Mouse (Mus musculus) heart, adult 8-10 months (tissue): ENCODE measurements around the gene BC028528. TPM values are rescaled to one million over a fixed set of nuclear protein-coding genes. Genes with fewer than 3 reads are reported as not detected.
"Not testable (repeated sequence)": the region's sequence is repeated elsewhere in the genome, so short reads cannot be mapped to it uniquely, and the experiment has no call there.

ENCODE experiments used
- DNase-seq: peaks from one replicate; pipeline ENCODE4 v3.0.0; 2022; ENCODE audit warnings: low spot score
- total RNA-seq, 4 experiments: library from RNA; stranded (reverse); gene quantifications; 2 replicates each; pipeline ENCODE4 v1.2.4; 2022

BC028528 gene
- 10 to 100 TPM in 2 of 4 experiments, 1 to 10 TPM in 2; 6.3 to 12.0 (median 8.4) TPM for total RNA-seq

DNA sequence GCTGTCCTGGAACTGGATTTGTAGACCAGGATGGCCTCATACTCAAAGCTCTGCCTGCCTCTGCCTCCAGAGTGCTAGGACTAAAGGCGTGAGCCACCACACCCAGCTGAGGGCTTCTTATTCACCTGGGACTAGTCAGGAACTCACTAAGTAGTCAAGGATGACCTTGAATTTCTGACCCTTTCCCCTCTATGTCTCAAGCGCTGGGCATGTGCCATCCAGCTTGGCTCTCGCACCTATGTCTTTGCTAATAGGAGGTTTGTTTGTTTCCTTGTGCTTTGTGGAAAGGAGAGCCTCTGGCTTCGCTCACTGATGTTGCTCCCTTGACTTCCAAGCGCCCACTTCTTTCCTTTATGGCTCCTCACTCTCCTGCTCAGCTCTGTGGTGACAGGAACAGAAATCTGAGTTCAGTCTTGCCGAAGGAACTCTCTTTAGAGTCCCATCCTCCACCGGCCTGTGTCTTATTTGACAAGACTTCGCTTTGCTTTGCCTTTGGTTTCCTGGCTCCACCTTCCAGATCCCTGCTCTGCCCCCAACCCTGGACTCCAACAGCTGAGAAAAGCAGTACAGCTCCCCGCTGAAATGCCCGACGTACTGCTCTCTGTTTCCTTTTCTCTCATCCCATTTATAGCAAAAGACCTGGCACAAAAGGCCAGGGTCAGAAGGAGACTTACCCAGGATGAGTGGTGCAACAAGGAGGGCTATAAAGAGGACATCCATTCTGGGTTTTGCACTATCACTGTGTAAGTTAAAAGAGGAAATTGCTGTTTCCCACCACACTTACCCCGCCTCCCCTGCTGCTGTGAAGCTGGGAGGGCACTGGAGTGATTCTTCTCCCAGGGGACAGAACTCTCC, at the start of gene BC028528:
Gene BC028528 (minus strand): TSS at position 795 of the 855 bp plus-strand sequence.
- peak; percentile 60 for DNase-seq

DNA sequence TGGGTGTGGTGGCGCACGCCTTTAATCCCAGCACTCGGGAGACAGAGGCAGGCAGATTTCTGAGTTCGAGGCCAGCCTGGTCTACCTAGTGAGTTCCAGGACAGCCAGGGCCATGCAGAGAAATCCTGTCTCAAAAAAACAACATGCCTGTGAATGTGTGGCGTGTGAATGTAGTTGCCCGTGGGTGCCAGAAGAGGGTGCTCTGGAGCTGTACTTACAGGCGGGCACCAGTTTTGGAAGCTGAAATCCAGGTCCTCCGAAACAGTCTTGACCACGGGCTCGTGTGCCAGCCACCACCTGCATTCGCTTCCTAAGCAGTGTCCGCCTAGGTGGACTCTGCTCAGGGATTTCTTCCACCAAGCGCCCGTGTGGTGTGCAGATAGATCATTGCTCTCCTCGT, 47.0 kb upstream of the BC028528 start:
- no peak for DNase-seq

DNA sequence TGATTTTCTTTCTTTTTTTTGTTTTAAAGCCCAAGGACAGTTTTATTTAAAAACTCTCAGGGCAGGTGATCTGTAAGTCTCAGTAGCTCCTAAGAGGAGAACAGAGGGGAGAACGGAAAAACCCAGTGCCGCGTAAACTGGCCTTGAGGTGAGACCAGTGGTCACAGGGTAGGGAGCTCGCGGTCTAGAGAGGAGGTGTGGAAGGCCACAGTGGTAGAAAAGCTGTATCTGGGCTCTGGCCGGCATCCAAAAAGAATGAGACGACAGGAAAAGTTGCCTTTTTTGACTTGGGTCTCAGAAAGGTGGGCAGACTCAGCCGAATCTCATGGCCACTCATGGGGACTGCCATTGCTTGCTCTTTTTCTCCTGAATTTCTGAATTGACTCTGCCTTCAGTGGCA, 46.4 kb upstream of the BC028528 start:
- no peak for DNase-seq

DNA sequence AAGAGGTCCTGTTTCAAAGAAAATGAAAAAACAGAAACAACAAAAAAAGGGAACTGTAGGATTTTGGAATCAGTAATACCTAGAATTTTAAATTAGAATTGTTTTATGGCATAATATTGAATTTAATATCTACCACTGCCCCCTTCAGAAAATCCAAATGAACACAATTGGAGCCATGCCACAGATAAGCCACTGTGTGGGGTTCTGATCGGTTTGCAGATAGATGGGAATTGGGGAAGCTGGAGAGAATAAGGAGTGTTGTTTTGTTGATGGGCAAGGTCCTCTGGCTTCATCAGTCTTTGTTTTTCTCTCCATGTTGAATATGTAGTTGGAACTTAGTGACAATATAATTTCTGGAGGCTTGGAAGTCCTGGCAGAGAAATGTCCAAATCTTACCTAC, 42.6 kb upstream of the BC028528 start:
- DNase-seq = no peak

DNA sequence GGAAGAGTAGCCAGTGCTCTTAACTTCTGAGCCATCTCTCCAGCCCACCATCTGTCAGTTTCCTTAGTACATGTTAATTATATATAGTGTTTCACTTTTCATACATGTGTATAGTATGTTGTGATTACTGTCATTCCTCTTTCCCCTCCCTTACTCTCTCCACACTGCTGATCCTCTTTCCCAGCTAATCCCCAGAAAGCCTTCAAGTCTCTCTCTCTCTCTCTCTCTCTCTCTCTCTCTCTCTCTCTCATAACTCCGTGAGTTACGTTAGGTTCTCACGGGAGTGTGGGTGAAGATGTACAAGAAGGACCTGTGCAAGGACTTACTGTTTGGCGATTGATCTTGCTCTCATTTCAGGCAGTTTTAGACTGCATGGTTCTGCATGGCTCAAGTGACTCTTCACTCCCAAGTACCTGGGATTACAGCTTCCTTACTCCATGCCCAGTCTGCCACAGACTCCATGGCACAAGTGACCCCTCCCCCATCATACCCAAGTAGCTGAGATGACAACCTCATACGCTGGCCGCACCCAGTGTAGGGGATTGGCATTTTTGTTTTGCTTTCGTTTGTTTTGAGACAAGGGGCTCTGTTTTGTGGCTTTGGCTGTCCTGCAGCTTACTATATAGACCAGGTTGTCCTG, 41.4 kb upstream of the BC028528 start:
- no peak for DNase-seq

DNA sequence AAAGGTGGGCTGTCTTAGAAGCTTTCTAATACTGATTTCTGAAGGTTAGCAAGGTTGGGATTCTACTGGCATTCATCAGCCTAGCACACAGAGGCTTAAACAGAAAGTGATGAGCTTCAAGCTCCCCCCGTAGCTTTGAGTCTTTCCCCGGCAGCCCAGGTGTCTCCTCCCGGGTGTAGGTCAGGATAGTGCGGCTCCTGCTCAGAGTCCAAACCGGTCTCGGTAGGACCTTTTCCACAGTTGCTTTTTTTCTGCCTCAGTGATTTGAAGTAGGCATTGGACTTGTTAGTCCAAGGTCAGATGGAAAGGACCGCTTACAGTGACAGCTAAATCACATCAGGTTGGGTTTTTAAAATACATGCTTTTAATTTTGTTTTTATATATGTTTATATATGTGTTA, 40.8 kb upstream of the BC028528 start:
- no peak for DNase-seq

DNA sequence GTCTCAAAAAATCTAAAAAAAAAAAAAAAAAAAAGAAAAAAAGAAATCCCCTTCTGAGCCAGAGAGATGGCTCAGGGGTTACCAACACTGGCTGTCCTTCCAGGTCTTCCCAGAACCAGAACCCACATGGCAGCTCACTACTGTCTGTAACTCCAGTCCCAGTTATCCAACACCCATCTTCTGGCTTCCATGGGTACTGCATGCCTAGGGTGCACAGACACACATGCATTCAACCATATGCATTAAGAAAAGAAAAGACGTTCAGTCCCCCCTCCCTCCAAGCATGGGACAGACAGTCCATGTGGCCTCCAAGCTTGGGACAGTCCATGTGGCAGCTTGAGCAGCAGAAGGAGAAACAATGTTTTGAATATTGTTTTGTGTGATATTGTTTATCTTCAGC, 40.4 kb upstream of the BC028528 start:
- no peak for DNase-seq

DNA sequence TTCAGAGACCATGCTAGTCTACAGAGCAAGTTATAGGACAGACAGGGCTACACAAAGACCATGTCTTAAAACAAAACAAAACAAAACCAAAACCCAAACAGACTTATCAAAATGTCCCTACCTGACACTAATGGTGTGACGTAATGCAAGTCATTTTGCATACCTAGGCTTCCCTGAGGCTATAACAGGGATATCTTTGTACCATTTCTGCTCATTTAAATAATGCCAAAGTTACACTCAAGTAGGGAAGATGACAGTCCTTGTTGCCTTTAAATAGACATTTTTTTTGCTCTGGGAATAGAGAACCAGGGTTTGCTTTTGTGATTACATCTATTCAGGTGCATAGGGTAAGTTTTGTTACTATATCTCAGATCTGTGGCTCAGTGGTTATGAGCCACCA, 39.7 kb upstream of the BC028528 start:
- no peak for DNase-seq

DNA sequence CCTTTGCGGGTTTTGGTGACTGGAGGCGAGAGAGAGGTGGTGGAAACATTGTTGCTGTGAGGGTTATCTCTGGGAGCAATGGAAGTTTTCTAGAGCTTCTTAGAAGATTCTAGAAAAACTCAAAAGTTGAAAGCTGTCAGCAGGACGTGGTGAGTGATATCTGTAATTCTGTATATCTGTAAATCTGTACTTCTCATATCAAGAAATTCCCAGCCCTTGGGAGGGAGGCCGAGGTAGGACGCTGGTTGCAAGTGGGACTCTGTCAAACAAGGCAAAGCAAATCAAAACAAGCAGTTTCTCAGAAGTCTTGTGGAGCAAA, 38.6 kb upstream of the BC028528 start:
- no peak for DNase-seq

DNA sequence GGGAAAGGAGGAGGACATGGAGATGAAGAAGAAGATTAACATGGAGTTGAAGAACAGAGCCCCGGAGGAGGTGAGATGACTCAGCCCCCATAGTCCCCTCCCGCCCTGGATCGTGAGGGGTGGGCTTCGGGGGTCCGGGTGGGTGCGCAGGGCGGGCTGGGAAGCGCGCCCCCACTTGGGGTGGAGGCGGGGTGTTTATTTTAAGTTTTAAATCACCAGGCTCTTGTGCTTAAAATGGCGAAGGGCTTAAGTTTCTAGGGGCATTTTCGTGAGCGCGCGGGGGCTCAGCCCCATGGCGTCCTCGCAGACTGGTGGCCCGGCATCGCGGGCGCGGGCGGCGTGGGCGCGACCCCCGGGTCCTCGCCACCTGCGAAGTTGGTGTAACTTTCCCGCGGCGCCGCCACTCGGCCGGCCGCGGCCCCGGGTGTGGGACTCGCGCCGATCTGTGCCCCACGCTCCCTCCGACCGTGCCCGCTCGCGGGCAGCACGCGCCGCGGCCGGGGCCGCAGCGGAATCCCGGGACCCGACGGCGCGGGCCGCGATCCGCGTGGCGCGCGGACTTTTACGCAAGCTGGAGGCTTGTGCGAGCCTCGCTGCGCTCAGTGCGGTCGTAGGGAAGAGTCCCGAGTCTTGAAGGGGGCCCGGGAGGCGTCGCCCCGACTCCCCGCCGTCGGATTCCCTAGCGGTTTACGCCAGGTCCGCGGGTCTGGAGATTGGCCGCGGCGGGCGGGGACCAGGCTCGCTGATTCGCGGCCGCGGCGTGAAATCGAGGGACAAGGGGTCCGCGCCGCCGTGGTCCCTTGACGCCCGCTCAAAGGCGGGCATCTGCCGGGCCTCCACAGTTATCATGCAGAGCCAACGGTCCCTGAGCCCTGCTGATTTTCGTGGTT, 38.0 kb upstream of the BC028528 start:
- DNase-seq = no peak

DNA sequence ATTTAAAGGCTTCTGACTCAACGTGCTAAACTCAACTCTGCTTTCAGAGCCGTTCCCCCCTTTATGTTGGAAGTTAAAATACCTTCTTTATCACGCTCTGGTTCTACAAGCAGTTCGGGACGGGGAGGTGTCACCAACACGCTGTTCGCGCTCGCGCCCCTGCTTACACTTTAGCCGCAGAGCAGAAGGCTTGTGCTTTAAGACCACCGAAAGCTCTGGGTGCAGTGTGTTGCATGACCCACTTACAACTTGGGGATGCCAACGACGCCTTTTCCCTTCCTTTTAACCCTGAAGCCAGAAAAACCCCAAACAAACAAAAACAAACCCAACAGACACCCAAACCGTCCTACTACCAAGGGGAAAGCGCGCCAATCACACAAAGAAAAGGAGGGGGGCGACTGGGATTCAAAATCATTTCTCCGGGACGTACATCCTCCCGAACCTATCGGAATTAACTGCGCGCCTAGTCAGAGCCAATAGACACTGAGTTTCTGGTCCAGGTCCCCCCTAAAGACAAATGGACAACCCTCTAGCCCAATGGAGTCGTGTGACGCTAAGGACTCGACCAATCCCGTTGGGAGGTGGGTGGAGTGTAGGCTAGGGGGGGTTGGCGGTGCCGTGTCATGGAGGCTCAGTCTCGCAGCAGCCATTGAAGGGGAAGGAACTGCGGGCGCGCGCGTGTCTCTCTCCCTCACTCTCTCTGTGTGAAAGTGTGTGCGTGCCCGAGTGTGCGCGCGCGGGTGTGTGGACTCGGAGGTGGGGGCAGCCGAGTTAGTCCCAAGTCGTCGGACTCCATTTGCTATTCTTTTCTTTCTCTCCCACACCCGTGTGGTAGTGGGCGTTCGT, 37.1 kb upstream of the BC028528 start, which contains the start of gene Anp32e:
Gene Anp32e (plus strand): TSS at position 589 of the 846 bp plus-strand sequence.
- peak; percentile 99 for DNase-seq

DNA sequence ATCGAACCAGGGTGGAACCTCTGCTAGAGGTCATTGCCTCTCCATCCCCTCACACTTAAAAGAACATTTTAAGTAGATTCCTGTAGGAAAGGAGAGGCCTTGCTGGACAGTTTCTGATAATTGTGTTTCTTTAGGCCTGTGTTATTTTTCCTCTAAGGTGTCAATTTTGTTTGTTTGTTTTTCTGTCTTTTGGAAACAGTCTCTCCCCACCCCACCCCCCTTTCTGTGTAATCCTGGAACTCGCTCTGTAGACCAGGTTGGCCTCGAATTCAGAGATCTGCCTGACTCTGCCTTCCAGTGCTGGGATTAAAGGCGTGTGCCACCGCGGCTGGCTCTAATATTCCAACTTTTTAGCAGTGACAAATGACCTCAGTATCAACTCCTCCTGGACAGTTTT, 36.5 kb upstream of the BC028528 start:
- no peak for DNase-seq

DNA sequence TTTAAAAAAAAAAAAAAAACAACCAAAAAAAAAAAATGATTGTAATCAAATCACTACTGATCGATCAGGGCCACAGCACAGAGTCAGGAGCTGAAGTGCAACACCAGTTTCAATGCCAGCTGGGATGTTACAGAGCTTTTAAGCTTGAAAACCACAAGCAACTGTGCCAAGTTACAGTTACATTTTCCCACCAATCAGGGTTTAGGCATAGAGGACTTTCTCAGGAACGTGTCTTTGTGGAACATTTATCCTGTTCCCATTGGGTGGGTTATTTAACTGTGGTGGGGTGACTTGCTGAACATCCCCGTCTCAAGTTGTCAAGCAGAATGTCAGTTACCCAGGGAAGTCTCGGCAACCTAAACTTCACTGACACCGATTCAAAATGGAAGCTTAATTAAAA, 33.3 kb upstream of the BC028528 start:
- no peak for DNase-seq

DNA sequence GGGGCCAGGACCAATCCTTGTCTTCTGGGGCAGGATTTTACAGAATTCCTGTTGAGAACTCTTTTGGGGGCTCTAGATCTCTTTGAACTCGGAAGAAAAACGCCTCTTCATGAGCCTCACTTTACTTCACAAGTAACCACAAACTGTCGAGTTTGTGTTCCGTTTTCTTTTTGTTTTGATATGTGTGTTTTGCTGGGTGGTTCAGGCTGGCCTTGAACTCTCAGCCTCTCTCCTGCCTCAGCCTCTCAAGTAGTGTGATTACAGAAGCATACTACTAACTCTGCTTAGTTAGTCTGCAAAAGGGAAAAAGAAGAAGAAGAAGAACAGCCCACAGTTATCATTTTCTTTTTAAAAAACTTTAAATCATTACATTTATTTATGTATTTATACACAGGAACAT, 32.4 kb upstream of the BC028528 start:
- no peak for DNase-seq

DNA sequence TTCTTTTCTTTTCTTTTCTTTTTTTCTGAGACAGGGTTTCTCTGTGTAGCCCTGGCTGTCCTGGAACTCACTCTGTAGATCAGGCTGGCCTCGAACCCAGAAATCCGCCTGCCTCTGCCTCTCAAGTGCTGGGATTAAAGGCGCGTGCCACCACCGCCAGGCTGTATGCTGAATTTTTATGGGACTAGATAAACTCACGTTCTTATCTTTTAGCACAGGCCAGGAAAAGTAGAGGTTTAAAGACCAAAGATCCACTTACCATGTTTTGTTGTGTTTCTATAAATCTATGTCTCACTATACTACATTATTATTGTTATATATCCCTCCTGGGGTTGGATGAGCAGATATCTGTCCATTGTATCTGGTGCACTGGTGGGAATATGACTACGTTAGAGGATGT, 31.6 kb upstream of the BC028528 start:
- not testable (repeated sequence) for DNase-seq

DNA sequence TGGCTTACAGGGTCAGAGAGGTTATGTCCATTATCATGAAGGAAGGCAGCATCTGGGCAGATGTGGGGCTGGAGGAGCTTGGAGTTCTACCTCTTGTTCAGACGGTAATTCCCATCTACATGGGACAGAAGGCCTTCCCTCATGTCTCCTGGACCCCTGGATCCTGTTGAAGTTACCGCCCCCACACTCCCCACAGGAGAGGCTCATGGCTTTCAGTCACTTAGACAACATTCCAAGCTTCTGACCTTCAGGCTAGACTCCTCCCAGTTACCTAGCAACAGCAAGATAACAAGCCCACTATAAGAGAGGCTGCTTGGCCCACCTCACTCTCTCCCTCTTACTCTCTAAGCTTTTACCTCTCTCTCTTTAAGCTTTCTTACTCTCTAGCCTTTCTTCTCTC, 28.7 kb upstream of the BC028528 start:
- not testable (repeated sequence) for DNase-seq

DNA sequence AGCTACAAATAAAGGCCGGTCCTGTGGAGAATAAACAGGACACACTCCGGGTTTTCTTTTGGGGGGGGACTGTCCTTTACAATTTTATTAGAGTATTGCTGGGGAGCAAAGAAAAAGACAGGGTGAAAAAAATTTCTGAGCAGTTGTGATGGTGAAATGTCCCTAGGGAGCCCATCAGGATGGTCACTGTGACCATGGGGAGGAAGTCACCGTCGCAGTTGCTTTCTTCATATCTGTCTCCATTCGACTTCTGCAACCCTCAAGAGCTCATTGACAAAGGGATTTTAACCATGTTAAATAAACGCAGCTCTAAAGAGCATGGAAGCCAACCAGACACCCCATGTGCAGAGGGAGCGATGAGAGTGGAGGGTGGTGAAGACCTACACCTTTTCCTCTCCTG, 25.0 kb upstream of the BC028528 start:
- DNase-seq = no peak

DNA sequence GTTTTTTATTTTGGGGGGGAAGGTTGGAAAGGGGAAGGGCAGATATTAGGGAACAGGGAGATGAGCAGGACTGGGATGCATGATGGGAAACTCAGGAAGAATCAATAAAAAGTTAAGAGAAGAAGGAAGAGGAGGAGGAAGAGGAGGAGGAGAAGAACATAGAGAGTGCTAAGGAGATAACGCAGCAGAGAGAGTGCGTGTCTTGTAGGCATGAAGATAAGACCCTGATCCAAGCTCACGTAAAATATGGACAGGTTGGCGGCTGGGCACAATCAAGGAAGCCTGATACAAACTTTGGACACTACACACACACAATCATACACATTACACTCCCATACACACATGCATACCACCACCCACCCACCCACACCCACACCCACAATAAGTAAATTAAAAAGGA, 22.9 kb upstream of the BC028528 start:
- no peak for DNase-seq

DNA sequence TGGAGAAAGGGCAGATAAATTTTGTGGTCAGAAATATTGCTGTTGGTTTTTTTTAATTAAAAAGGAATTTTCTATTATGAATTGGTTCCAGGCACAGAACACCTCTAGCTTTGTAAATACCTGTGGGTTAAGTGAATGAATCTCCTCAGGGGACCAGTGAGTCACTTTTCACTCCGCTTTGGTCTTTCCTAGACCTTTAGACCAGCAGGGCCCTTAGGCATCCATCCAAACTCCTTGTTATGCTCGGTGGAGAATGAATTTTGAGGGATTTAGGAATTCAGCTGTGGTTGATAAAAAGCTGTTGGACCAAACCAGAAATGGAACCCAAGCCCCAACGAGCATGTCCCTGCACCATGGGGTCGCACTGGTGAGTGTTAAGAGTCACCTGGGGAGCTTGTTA, 15.8 kb upstream of the BC028528 start:
- no peak for DNase-seq

DNA sequence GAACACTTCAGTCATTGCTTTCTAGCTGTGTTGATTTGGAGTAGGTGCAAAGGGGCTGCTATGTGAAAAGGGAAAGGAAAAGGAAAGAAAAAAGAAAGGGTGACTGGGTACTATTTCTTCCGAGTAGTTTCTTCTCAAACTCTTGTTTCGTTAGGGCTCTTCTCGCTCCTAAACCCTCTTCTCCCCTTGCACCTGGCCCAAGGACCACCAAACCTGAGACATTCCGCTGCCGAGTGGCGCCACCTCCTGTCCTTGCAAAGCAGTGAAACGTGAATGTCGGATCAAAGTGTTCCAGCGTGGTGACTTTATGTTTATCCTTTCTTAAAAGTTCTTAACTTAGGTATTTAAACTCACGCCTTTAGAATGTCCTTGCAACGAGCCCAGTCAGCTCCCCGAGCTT, 15.1 kb upstream of the BC028528 start:
- DNase-seq = no peak

DNA sequence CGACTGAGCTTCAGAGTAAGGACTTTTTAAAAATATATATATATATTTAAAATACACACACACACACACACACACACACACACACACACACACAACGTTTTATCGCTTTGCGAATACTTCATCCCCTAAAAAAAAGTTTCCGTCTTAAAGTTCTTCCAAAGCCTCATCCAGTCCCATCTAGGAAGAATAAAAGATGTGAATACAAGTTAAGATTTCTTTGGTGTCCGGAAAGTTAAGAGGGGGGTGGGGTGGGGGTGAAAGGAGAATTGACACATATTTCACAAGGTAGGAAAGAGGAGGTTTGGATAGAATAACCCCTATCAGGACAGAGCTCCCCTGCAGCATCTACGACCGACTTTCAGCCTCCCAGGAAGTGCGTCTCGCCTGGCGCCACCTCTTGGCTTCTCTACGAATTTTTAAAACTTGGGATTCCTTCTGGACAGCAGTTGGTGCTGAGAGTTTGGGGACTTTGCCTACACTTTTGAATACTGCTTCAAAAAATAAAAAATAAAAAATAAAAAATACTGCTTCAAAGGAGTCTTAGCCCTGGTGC, 14.2 kb upstream of the BC028528 start:
- no peak for DNase-seq
